Mouse (Mus musculus): ENCODE measurements around the gene Cfap61.

DNA sequence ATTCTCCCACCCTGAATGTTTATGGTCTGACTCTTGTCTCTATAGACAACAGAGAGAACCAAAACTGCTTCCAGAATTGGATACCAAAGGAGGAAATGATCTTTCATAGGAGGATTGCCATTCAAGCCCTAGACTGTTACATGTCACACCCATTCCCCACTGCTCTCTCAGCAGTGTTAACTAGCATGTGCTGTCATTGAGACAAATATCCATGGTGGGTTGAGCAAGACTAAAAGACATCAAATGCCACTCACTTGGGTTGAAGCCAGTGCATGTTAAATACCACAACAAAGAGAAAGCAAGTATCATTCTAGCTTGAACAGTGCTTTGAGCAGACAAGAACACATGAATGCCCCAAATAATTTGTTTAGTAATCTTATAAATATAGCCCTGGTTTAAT lies 328.4 kb downstream of the Cfap61 start:
- TF ChIP-seq GATA1 (IDR thresholded peaks at IDR 0.05; ENCODE audit: borderline replicate concordance, low read length) (no peak), CTCF (IDR thresholded peaks at IDR 0.05; ENCODE audit: low read depth, low read length) (no peak), GATA2 (IDR thresholded peaks at IDR 0.05; ENCODE audit: borderline replicate concordance, low read depth, low read length) (no peak)
